Mouse (Mus musculus) left cerebral cortex, postnatal 14 days (tissue): ENCODE results near the gene Hadhb. TPM values are rescaled to one million over a fixed set of nuclear protein-coding genes. Genes with fewer than 3 reads are reported as not detected.
"Not testable (repeated sequence)": the region's sequence is repeated elsewhere in the genome, so short reads cannot be mapped to it uniquely, and the experiment has no call there.

Experiments used
- DNase-seq, 2 experiments: peaks; one replicate each; pipeline ENCODE4 v3.0.0; 2021 to 2022; ENCODE audit warnings: low spot score in 2 of 2, mixed read lengths in 1 of 2
- intact Hi-C: fragments of 180-260 bp; cut with DNase I; formaldehyde crosslinking; loops from one replicate; pipeline ENCODE4 v1.15.1; 2025
- total RNA-seq, 2 experiments: library from RNA; stranded (reverse); gene quantifications; 2 replicates each; pipeline ENCODE4 v1.2.3; 2021

The Hadhb gene
- total RNA-seq, 2 experiments from 2014 or later, result 71.3 to 78.6 TPM

- DNase-seq, result no peak
Measured at GRCm38 (mm10) chr5:30162339-30162738, 7.3 kb downstream of the Hadhb start.

GRCm38 (mm10) chr5:30165234-30165946 is 10.3 kb downstream of the Hadhb start:
- intact Hi-C loops, result no loop called here
- DNase-seq, result no peak

More at GRCm38 (mm10) chr5:30162339-30162738, 7.3 kb downstream of the Hadhb start:
- intact Hi-C loops, result no loop called here

GRCm38 (mm10) chr5:30170303-30170940 is 15.4 kb downstream of the Hadhb start:
- no peak for DNase-seq
- intact Hi-C loops, result no loop called here

- intact Hi-C loops, result no loop called here
- DNase-seq, result no peak
Measured at GRCm38 (mm10) chr5:30172115-30172514, 17.1 kb downstream of the Hadhb start.

- no peak for DNase-seq
- intact Hi-C loops, result no loop called here
Measured at GRCm38 (mm10) chr5:30172931-30173692, 18.1 kb downstream of the Hadhb start.

GRCm38 (mm10) chr5:30175811-30176210 is 20.8 kb downstream of the Hadhb start:
- no peak for DNase-seq

GRCm38 (mm10) chr5:30187687-30188485 is 32.8 kb downstream of the Hadhb start:
- no peak for DNase-seq
- intact Hi-C loops, result no loop called here

More at GRCm38 (mm10) chr5:30175811-30176210, 20.8 kb downstream of the Hadhb start:
- intact Hi-C loops, result no loop called here

- intact Hi-C loops, result no loop called here
- DNase-seq, result no peak
Measured at GRCm38 (mm10) chr5:30192452-30192851, 37.4 kb downstream of the Hadhb start.

GRCm38 (mm10) chr5:30195340-30195739 is 40.3 kb downstream of the Hadhb start:
- intact Hi-C loops, result no loop called here
- no peak for DNase-seq

GRCm38 (mm10) chr5:30198257-30198656 is 43.2 kb downstream of the Hadhb start:
- no peak for DNase-seq
- intact Hi-C loops, result no loop called here

- peak; percentile 69 to 81 for DNase-seq
- intact Hi-C loops, result no loop called here
Measured at GRCm38 (mm10) chr5:30201521-30201920, 46.5 kb downstream of the Hadhb start.

GRCm38 (mm10) chr5:30202221-30202620 is 47.2 kb downstream of the Hadhb start:
- no peak for DNase-seq
- intact Hi-C loops, result no loop called here

GRCm38 (mm10) chr5:30203216-30203885 is 48.3 kb downstream of the Hadhb start:
- intact Hi-C loops, result no loop called here
- no peak for DNase-seq

- intact Hi-C loops, result no loop called here
- DNase-seq, result no peak
Measured at GRCm38 (mm10) chr5:30204441-30204840, 49.4 kb downstream of the Hadhb start.

GRCm38 (mm10) chr5:30205034-30205433 is 50.0 kb downstream of the Hadhb start:
- intact Hi-C loops, result no loop called here
- DNase-seq, result no peak

- intact Hi-C loops, result no loop called here
- DNase-seq, result no peak
Measured at GRCm38 (mm10) chr5:30205493-30205892, 50.4 kb downstream of the Hadhb start, which contains the start of gene Adgrf3. Gene Adgrf3 (minus strand): TSS chr5:30205722.

GRCm38 (mm10) chr5:30207276-30207675 is 52.2 kb downstream of the Hadhb start:
- intact Hi-C loops, result no loop called here
- DNase-seq, result no peak

- not testable (repeated sequence) for DNase-seq
Measured at GRCm38 (mm10) chr5:30210758-30211157, 55.7 kb downstream of the Hadhb start.

GRCm38 (mm10) chr5:30214889-30215288 is 59.8 kb downstream of the Hadhb start:
- intact Hi-C loops, result loop anchor here (5.0 kb wide), 2 partner anchors 267 to 422 kb away; no protein-coding TSS in a partner anchor

More at GRCm38 (mm10) chr5:30210758-30211157, 55.7 kb downstream of the Hadhb start:
- intact Hi-C loops, result loop anchor here (5.0 kb wide), 2 partner anchors 272 to 427 kb away; no protein-coding TSS in a partner anchor

More at GRCm38 (mm10) chr5:30214889-30215288, 59.8 kb downstream of the Hadhb start:
- DNase-seq, result peak; percentile 66 to 77
